Mouse (Mus musculus) hindlimb bud, embryonic 11.5 days (tissue): ENCODE measurements at regions not wholly inside any gene's neighbourhood (a gene's known extent, or its start where the extent isn't known, plus 50 kb on each side); places are given as distances from the start of the nearest gene placed in this dataset.

Experiments
- DNase-seq: peaks from one replicate; pipeline ENCODE4 v3.0.0-alpha.2; 2012; ENCODE audit warnings: low read depth, low spot score; ENCODE audit errors: extremely low spot score

GRCm38 (mm10) chr4:10553724-10554123 lies 320.6 kb upstream of the 2610301B20Rik start:
- DNase-seq = no peak

- DNase-seq = no peak
Measured at GRCm38 (mm10) chr4:10560078-10560477, 314.2 kb upstream of the 2610301B20Rik start.

GRCm38 (mm10) chr4:10604513-10604912 lies 269.8 kb upstream of the 2610301B20Rik start:
- no peak for DNase-seq

- DNase-seq = no peak
Measured at GRCm38 (mm10) chr4:10607855-10608576, 266.3 kb upstream of the 2610301B20Rik start.

GRCm38 (mm10) chr4:10610784-10611183 lies 263.5 kb upstream of the 2610301B20Rik start:
- no peak for DNase-seq
